Mouse (Mus musculus): ENCODE results near the gene Eif3g. TPM values are rescaled to one million over a fixed set of nuclear protein-coding genes. Genes with fewer than 3 reads are reported as not detected.

Gene Eif3g
- polyA plus RNA-seq, 1 experiment = 206 TPM

- H3K27ac ChIP-seq (ENCODE audit: insufficient read depth, low read length) = no peak overlapping the region
- H3K4me3 ChIP-seq (ENCODE audit: low read depth, low read length) = no peak overlapping the region
- H3K4me1 ChIP-seq (ENCODE audit: control insufficient read depth, insufficient read depth, low read length) = peaks cover 3% of the 10 kb centered on the region
- H3K27me3 ChIP-seq (ENCODE audit: control insufficient read depth, insufficient read depth, low read length, poor library complexity, severe bottlenecking) = no peaks in the 10 kb centered on the region
- no peak overlapping the region for H3K9ac ChIP-seq (ENCODE audit: low read depth, poor library complexity, severe bottlenecking)
- peaks cover 56% of the 10 kb centered on the region for H3K36me3 ChIP-seq (ENCODE audit: control insufficient read depth, insufficient read depth, low read length, poor library complexity, severe bottlenecking)
- no peak for TF ChIP-seq POLR2A (IDR thresholded peaks at IDR 0.05; ENCODE audit: insufficient read depth, low read length)
- no peak for TF ChIP-seq CTCF (IDR thresholded peaks at IDR 0.05; ENCODE audit: low read depth, low read length)
- TF ChIP-seq EP300 (IDR thresholded peaks at IDR 0.05; ENCODE audit: insufficient read depth, low read depth, low read length) = no peak
- no peaks in the 10 kb centered on the region for H3K9me3 ChIP-seq (replicated peaks; ENCODE audit: control insufficient read depth, insufficient read depth, low read length, poor library complexity, severe bottlenecking)
Observed at GRCm38 (mm10) chr9:20890411-20890810, 8.0 kb downstream of the Eif3g start.

- peak overlapping the region; percentile 74 for H3K9ac ChIP-seq (ENCODE audit: low read depth, poor library complexity, severe bottlenecking)
Observed at GRCm38 (mm10) chr9:20889185-20890141, 9.0 kb downstream of the Eif3g start.

GRCm38 (mm10) chr9:20888386-20888765 is 10.0 kb downstream of the Eif3g start:
- Histone ChIP-seq H3K4me1 (ENCODE audit: control insufficient read depth, insufficient read depth, low read length) (peaks cover 3% of the 10 kb centered on the region), H3K36me3 (ENCODE audit: control insufficient read depth, insufficient read depth, low read length, poor library complexity, severe bottlenecking) (peaks cover 37% of the 10 kb centered on the region), H3K4me3 (ENCODE audit: low read depth, low read length) (peak overlapping the region; percentile 92), H3K9ac (ENCODE audit: low read depth, poor library complexity, severe bottlenecking) (peak overlapping the region; percentile 74), H3K27me3 (ENCODE audit: control insufficient read depth, insufficient read depth, low read length, poor library complexity, severe bottlenecking) (no peaks in the 10 kb centered on the region), H3K9me3 (replicated peaks; ENCODE audit: control insufficient read depth, insufficient read depth, low read length, poor library complexity, severe bottlenecking) (0 out of 2 replicates have a peak, but pooled peaks cover 7% of the 10 kb centered on the region), H3K27ac (ENCODE audit: insufficient read depth, low read length) (peak overlapping the region; percentile 0)
- no peak for TF ChIP-seq POLR2A (IDR thresholded peaks at IDR 0.05; ENCODE audit: insufficient read depth, low read length)

More at GRCm38 (mm10) chr9:20889185-20890141, 9.0 kb downstream of the Eif3g start:
- Histone ChIP-seq H3K27me3 (ENCODE audit: control insufficient read depth, insufficient read depth, low read length, poor library complexity, severe bottlenecking) (no peaks in the 10 kb centered on the region), H3K9me3 (replicated peaks; ENCODE audit: control insufficient read depth, insufficient read depth, low read length, poor library complexity, severe bottlenecking) (0 out of 2 replicates have a peak, but pooled peaks cover 4% of the 10 kb centered on the region), H3K4me1 (ENCODE audit: control insufficient read depth, insufficient read depth, low read length) (peaks cover 3% of the 10 kb centered on the region), H3K36me3 (ENCODE audit: control insufficient read depth, insufficient read depth, low read length, poor library complexity, severe bottlenecking) (peaks cover 46% of the 10 kb centered on the region), H3K4me3 (ENCODE audit: low read depth, low read length) (peak overlapping the region; percentile 69), H3K27ac (ENCODE audit: insufficient read depth, low read length) (peak overlapping the region; percentile 21; the same call in 1 of the 2 replicates)
- TF ChIP-seq EP300 (IDR thresholded peaks at IDR 0.05; ENCODE audit: insufficient read depth, low read depth, low read length) = 0 out of 2 replicates have a peak, but pooled peaks have one; percentile 4
- no peak for TF ChIP-seq CTCF (IDR thresholded peaks at IDR 0.05; ENCODE audit: low read depth, low read length)

DNA sequence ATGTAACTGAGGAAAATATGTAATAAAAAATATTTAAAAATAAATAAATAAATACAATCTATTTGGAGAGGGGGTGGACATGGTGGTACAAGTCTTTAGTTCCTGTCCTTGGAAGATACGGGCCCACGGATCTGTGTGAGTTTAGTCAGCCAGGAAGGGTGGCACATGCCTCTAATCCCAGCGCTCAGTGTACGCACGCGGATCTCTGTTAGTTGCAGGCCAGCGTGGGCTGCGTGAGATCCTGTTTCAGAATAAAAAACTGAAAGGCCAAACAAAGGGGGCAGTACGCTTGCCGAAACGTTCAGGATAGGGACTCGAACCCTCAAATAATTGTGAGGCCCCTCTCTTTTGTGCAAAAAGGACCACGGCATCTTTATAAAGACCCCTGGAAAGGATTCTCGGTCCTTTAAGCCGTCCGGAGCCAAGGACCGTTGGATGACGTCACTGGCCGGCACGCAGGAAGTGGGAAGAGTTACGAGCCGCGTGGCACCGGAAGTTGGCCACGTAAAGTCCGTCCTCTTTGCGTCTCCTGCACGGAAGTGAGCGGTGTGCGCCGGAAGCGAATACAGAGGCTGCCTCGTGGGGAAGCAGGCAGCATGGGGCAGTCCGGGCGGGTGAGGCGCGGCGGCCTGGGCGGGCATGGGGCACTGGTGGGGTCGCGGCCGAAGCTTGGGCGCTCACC is 10.6 kb downstream of the Eif3g start, which contains the start of gene Ppan:
Gene Ppan, plus strand, starts transcription at position 472 of the 682 bp plus-strand sequence.
- Histone ChIP-seq H3K27me3 (ENCODE audit: control insufficient read depth, insufficient read depth, low read length, poor library complexity, severe bottlenecking) (no peaks in the 10 kb centered on the region), H3K9me3 (replicated peaks; ENCODE audit: control insufficient read depth, insufficient read depth, low read length, poor library complexity, severe bottlenecking) (0 out of 2 replicates have a peak, but pooled peaks cover 7% of the 10 kb centered on the region), H3K4me3 (ENCODE audit: low read depth, low read length) (peak within 1 kb of the TSS; percentile 92), H3K4me1 (ENCODE audit: control insufficient read depth, insufficient read depth, low read length) (peaks cover 3% of the 10 kb centered on the region), H3K9ac (ENCODE audit: low read depth, poor library complexity, severe bottlenecking) (peak within 1 kb of the TSS; percentile 74), H3K36me3 (ENCODE audit: control insufficient read depth, insufficient read depth, low read length, poor library complexity, severe bottlenecking) (peaks cover 37% of the 10 kb centered on the region), H3K27ac (ENCODE audit: insufficient read depth, low read length) (peak within 1 kb of the TSS; percentile 75)
- TF ChIP-seq CTCF (IDR thresholded peaks at IDR 0.05; ENCODE audit: low read depth, low read length) = no peak
- peak; percentile 39; the same call in 1 of the 2 replicates for TF ChIP-seq EP300 (IDR thresholded peaks at IDR 0.05; ENCODE audit: insufficient read depth, low read depth, low read length)
- peak; percentile 56 for TF ChIP-seq POLR2A (IDR thresholded peaks at IDR 0.05; ENCODE audit: insufficient read depth, low read length)

DNA sequence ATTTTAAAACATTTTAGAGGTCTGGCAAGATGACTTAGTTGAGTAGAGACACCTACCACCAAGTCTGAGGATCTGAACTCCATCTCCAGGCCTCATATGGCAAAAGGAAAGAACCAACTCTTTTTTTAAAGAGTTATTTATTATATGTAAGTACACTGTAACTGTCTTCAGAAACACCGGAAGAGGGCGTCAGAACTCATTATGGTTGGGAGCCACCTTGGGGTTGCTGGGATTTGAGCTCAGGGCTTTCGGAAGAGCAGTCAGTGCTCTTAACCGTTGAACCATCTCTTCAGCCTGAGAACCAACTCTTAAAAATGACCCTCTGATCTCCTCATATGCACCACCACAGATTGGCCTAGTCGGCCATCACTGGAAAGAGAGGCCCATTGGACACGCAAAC is 11.2 kb downstream of the Eif3g start:
- peak overlapping the region; percentile 25; the same call in 1 of the 2 replicates for H3K4me3 ChIP-seq (ENCODE audit: low read depth, low read length)
- H3K27me3 ChIP-seq (ENCODE audit: control insufficient read depth, insufficient read depth, low read length, poor library complexity, severe bottlenecking) = no peaks in the 10 kb centered on the region

More for the DNA sequence above, 11.2 kb downstream of the Eif3g start:
- Histone ChIP-seq H3K4me1 (ENCODE audit: control insufficient read depth, insufficient read depth, low read length) (peaks cover 3% of the 10 kb centered on the region), H3K9ac (ENCODE audit: low read depth, poor library complexity, severe bottlenecking) (peak overlapping the region; percentile 53), H3K36me3 (ENCODE audit: control insufficient read depth, insufficient read depth, low read length, poor library complexity, severe bottlenecking) (peaks cover 31% of the 10 kb centered on the region), H3K27ac (ENCODE audit: insufficient read depth, low read length) (no peak overlapping the region), H3K9me3 (replicated peaks; ENCODE audit: control insufficient read depth, insufficient read depth, low read length, poor library complexity, severe bottlenecking) (0 out of 2 replicates have a peak, but pooled peaks cover 7% of the 10 kb centered on the region)
- no peak for TF ChIP-seq CTCF (IDR thresholded peaks at IDR 0.05; ENCODE audit: low read depth, low read length)
- no peak for TF ChIP-seq EP300 (IDR thresholded peaks at IDR 0.05; ENCODE audit: insufficient read depth, low read depth, low read length)
- no peak for TF ChIP-seq POLR2A (IDR thresholded peaks at IDR 0.05; ENCODE audit: insufficient read depth, low read length)
